Mouse (Mus musculus) lung, embryonic 15.5 days (tissue): ENCODE measurements at regions not wholly inside any gene's neighbourhood (a gene's known extent, or its start where the extent isn't known, plus 50 kb on each side); places are given as distances from the start of the nearest gene placed in this dataset.

Source experiments
- ATAC-seq: fragments of 200-750 bp; cut with Nextera tagmentation; 2 replicates; pipeline ENCODE4 v1.8.0; 2017; ENCODE audit warnings: moderate number of reproducible peaks, borderline replicate concordance; ENCODE audit not compliant: low FRiP score, low TSS enrichment; ENCODE audit errors: extremely low read depth
- H3K27ac ChIP-seq: fragments of 300-500 bp; sonication (generic); 2 replicates; pipeline ENCODE4 v1.5.1; 2015; ENCODE audit warnings: moderate library complexity, mild to moderate bottlenecking, inconsistent platforms
- H3K27me3 ChIP-seq: fragments of 300-500 bp; sonication (generic); 2 replicates; pipeline ENCODE4 v1.6.1; 2015; ENCODE audit warnings: inconsistent platforms
- H3K36me3 ChIP-seq: fragments of 300-500 bp; sonication (generic); 2 replicates; pipeline ENCODE4 v1.6.1; 2015; ENCODE audit warnings: inconsistent platforms
- H3K4me1 ChIP-seq: fragments of 300-500 bp; sonication (generic); 2 replicates; pipeline ENCODE4 v1.6.1; 2015; ENCODE audit warnings: inconsistent platforms
- H3K4me2 ChIP-seq: fragments of 300-500 bp; sonication (generic); 2 replicates; pipeline ENCODE4 v1.6.1; 2015; ENCODE audit warnings: inconsistent platforms, mild to moderate bottlenecking, moderate library complexity
- H3K4me3 ChIP-seq: fragments of 300-500 bp; sonication (generic); 2 replicates; pipeline ENCODE4 v1.5.1; 2015; ENCODE audit warnings: mild to moderate bottlenecking, inconsistent platforms
- H3K9ac ChIP-seq: fragments of 300-500 bp; sonication (generic); 2 replicates; pipeline ENCODE4 v1.6.1; 2015; ENCODE audit warnings: inconsistent platforms
- H3K9me3 ChIP-seq: fragments of 300-500 bp; sonication (generic); 2 replicates; pipeline ENCODE4 v1.6.1; 2016; ENCODE audit warnings: inconsistent platforms
- WGBS: fragments of 180-500 bp; shearing (Covaris S2); methylation state at CpG from one replicate; pipeline ENCODE4 v1.1.7; 2015; 5-methylcytosine and 5-hydroxymethylcytosine counted together

DNA sequence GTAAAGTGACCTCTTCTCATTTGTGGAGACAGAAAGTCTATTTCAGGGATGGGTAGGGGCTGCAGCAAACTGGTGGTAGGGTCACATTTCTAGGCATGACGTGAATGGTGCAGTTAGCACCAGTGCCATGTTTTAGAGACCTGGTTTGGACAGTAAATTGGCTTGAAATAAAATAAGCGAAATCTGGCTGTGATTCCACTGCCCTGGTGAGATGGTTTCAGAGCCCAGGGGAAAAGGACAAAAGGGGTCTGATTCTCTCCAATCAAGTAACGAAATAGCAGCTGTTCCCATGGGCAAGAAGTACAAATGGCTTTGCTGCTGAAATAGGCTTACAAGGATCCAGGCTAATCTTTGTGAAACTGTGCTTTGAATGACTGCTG is 350.5 kb upstream of the Id4 start:
- no peaks in the 10 kb centered on the region for H3K36me3 ChIP-seq
- no peaks in the 10 kb centered on the region for H3K4me1 ChIP-seq
- no peaks in the 10 kb centered on the region for H3K27me3 ChIP-seq
- no peak overlapping the region for H3K4me2 ChIP-seq
- H3K4me3 ChIP-seq, result no peak overlapping the region
- ATAC-seq, result no peak
- 69% methylated on average over 3 of the region's 3 CpGs for WGBS
- H3K9me3 ChIP-seq, result no peaks in the 10 kb centered on the region
- H3K9ac ChIP-seq, result no peak overlapping the region
- no peak overlapping the region for H3K27ac ChIP-seq

GRCm38 (mm10) chr13:47916456-47916855 is 344.6 kb upstream of the Id4 start:
- Histone ChIP-seq H3K27me3 (no peaks in the 10 kb centered on the region), H3K36me3 (no peaks in the 10 kb centered on the region), H3K9me3 (no peaks in the 10 kb centered on the region), H3K4me2 (no peak overlapping the region), H3K9ac (no peak overlapping the region), H3K27ac (no peak overlapping the region), H3K4me3 (no peak overlapping the region), H3K4me1 (no peaks in the 10 kb centered on the region)
- ATAC-seq, result no peak
- WGBS, result 73% methylated on average over 8 of the region's 8 CpGs

GRCm38 (mm10) chr13:47917370-47917769 is 343.7 kb upstream of the Id4 start:
- Histone ChIP-seq H3K27ac (no peak overlapping the region), H3K27me3 (no peaks in the 10 kb centered on the region), H3K4me2 (no peak overlapping the region), H3K4me1 (no peaks in the 10 kb centered on the region), H3K4me3 (no peak overlapping the region), H3K36me3 (no peaks in the 10 kb centered on the region), H3K9ac (no peak overlapping the region), H3K9me3 (no peaks in the 10 kb centered on the region)
- 95% methylated on average over 3 of the region's 3 CpGs for WGBS
- no peak for ATAC-seq

DNA sequence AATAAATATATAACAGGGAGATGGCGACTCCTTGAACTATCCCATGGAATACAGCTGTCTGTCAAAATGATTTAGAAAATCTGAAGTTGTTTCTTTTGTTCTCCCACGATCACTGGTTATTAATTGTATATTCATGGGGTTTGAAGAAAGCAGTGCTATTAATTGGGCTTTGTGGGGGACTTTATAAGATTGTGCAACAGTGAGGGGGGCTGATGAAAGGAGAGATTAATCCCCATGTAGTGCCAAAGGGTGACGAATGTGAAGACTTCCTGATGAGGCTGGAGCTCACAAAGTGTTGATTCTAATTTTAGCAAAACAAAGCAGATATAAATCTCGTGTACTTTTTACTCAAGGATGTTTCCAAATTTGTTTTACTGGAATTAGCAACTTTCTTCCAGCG is 340.0 kb upstream of the Id4 start:
- ATAC-seq, result no peak
- Histone ChIP-seq H3K27me3 (no peaks in the 10 kb centered on the region), H3K4me2 (no peak overlapping the region), H3K36me3 (no peaks in the 10 kb centered on the region), H3K9ac (no peak overlapping the region), H3K9me3 (no peaks in the 10 kb centered on the region), H3K4me3 (no peak overlapping the region), H3K27ac (no peak overlapping the region), H3K4me1 (no peaks in the 10 kb centered on the region)
- WGBS, result 44% methylated on average over 5 of the region's 5 CpGs

- H3K4me1 ChIP-seq, result peaks cover 6% of the 10 kb centered on the region
- no peak overlapping the region for H3K4me3 ChIP-seq
- no peaks in the 10 kb centered on the region for H3K36me3 ChIP-seq
- no peaks in the 10 kb centered on the region for H3K27me3 ChIP-seq
- ATAC-seq, result no peak
- H3K9ac ChIP-seq, result no peak overlapping the region
- no peak overlapping the region for H3K4me2 ChIP-seq
- no peaks in the 10 kb centered on the region for H3K9me3 ChIP-seq
- no peak overlapping the region for H3K27ac ChIP-seq
- 92% methylated on average over 2 of the region's 2 CpGs for WGBS
These were observed 320.3 kb upstream of the Id4 start for GRCm38 (mm10) chr13:47940696-47941095.

- Histone ChIP-seq H3K36me3 (no peaks in the 10 kb centered on the region), H3K4me2 (peak overlapping the region; percentile 33), H3K4me3 (no peak overlapping the region), H3K27me3 (no peaks in the 10 kb centered on the region), H3K9ac (no peak overlapping the region), H3K27ac (no peak overlapping the region), H3K4me1 (peaks cover 6% of the 10 kb centered on the region), H3K9me3 (no peaks in the 10 kb centered on the region)
- no peak for ATAC-seq
- 14% methylated on average over 8 of the region's 8 CpGs for WGBS
These were observed 318.6 kb upstream of the Id4 start for GRCm38 (mm10) chr13:47942368-47942787.

GRCm38 (mm10) chr13:47943645-47944044 is 317.4 kb upstream of the Id4 start:
- Histone ChIP-seq H3K4me3 (no peak overlapping the region), H3K4me1 (peaks cover 6% of the 10 kb centered on the region), H3K36me3 (no peaks in the 10 kb centered on the region), H3K27ac (no peak overlapping the region), H3K9ac (no peak overlapping the region), H3K9me3 (no peaks in the 10 kb centered on the region), H3K27me3 (no peaks in the 10 kb centered on the region), H3K4me2 (no peak overlapping the region)
- WGBS, result 80% methylated on average over 5 of the region's 5 CpGs
- ATAC-seq, result no peak

- Histone ChIP-seq H3K4me2 (no peak overlapping the region), H3K4me3 (no peak overlapping the region), H3K9me3 (no peaks in the 10 kb centered on the region), H3K36me3 (no peaks in the 10 kb centered on the region), H3K9ac (no peak overlapping the region), H3K27me3 (no peaks in the 10 kb centered on the region), H3K27ac (no peak overlapping the region), H3K4me1 (no peaks in the 10 kb centered on the region; the same call in 1 of the 2 replicates)
- 71% methylated on average over 10 of the region's 10 CpGs for WGBS
- no peak for ATAC-seq
These were observed 312.7 kb upstream of the Id4 start for GRCm38 (mm10) chr13:47948098-47948865.

DNA sequence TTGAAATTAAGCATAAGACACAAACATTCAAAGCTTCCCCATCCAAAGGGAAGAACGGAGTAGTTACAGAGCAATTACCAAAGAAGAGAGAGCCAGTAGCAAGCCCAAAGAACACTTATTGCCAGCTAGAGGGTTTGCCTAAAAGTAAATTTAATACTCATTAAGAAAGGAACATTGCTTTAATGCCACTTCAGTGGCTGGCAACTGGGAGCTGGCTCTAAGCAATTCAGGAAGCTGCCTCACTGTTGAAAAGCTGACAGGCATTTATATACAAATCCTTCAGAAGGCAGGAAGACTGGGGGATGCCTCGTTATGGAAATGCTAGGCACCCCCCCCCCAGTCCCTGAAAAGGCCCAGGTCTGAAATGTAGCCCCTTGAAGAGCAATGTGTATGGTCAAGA is 310.6 kb upstream of the Id4 start:
- H3K36me3 ChIP-seq, result no peaks in the 10 kb centered on the region
- no peaks in the 10 kb centered on the region; the same call in 1 of the 2 replicates for H3K4me1 ChIP-seq
- 47% methylated on average over 2 of the region's 2 CpGs for WGBS
- no peak overlapping the region for H3K4me3 ChIP-seq
- H3K27me3 ChIP-seq, result no peaks in the 10 kb centered on the region
- no peak overlapping the region for H3K27ac ChIP-seq
- no peak overlapping the region for H3K4me2 ChIP-seq
- no peak overlapping the region for H3K9ac ChIP-seq
- no peak for ATAC-seq
- H3K9me3 ChIP-seq, result no peaks in the 10 kb centered on the region

- WGBS, result 65% methylated on average over 10 of the region's 10 CpGs
- ATAC-seq, result no peak
These were observed 310.0 kb upstream of the Id4 start for GRCm38 (mm10) chr13:47951043-47951442.

GRCm38 (mm10) chr13:47952946-47953345 is 308.1 kb upstream of the Id4 start:
- Histone ChIP-seq H3K4me3 (no peak overlapping the region), H3K4me1 (no peaks in the 10 kb centered on the region; the same call in 1 of the 2 replicates), H3K27ac (no peak overlapping the region), H3K27me3 (no peaks in the 10 kb centered on the region), H3K36me3 (no peaks in the 10 kb centered on the region), H3K9me3 (no peaks in the 10 kb centered on the region), H3K4me2 (no peak overlapping the region), H3K9ac (no peak overlapping the region)
- WGBS, result 52% methylated on average over 3 of the region's 3 CpGs
- no peak for ATAC-seq

More at GRCm38 (mm10) chr13:47951043-47951442, 310.0 kb upstream of the Id4 start:
- Histone ChIP-seq H3K36me3 (no peaks in the 10 kb centered on the region), H3K9me3 (no peaks in the 10 kb centered on the region), H3K4me2 (no peak overlapping the region), H3K27me3 (no peaks in the 10 kb centered on the region), H3K4me3 (no peak overlapping the region), H3K4me1 (no peaks in the 10 kb centered on the region; the same call in 1 of the 2 replicates), H3K27ac (no peak overlapping the region), H3K9ac (no peak overlapping the region)

GRCm38 (mm10) chr13:47953776-47954175 is 307.3 kb upstream of the Id4 start:
- Histone ChIP-seq H3K27ac (no peak overlapping the region), H3K9ac (no peak overlapping the region), H3K27me3 (no peaks in the 10 kb centered on the region), H3K36me3 (no peaks in the 10 kb centered on the region), H3K9me3 (no peaks in the 10 kb centered on the region), H3K4me2 (no peak overlapping the region), H3K4me3 (no peak overlapping the region), H3K4me1 (no peaks in the 10 kb centered on the region; the same call in 1 of the 2 replicates)
- ATAC-seq, result no peak
- WGBS, result 64% methylated on average over 7 of the region's 7 CpGs
